Mouse (Mus musculus) ES-E14 (cell line): Measurements from ENCODE around the gene Nuak1.

Experiments used
- CHD2 ChIP-seq: IDR thresholded peaks from 2 replicates; pipeline ENCODE4 v1.6.1; 2014; ENCODE audit warnings: mild to moderate bottlenecking, low read depth, low read length, inconsistent platforms
- HCFC1 ChIP-seq: IDR thresholded peaks from 2 replicates; pipeline ENCODE4 v1.6.1; 2012; ENCODE audit warnings: low read length, inconsistent platforms, borderline replicate concordance; ENCODE audit not compliant: insufficient read depth
- MAFK ChIP-seq: IDR thresholded peaks from 2 replicates; pipeline ENCODE4 v1.6.1; 2014; ENCODE audit warnings: mild to moderate bottlenecking, low read depth, low read length, inconsistent platforms; ENCODE audit not compliant: insufficient read depth
- ZC3H11A ChIP-seq: IDR thresholded peaks from 2 replicates; pipeline ENCODE4 v1.6.1; 2012; ENCODE audit warnings: low read depth, mild to moderate bottlenecking, inconsistent platforms, low read length, borderline replicate concordance
- ZNF384 ChIP-seq: IDR thresholded peaks from 2 replicates; pipeline ENCODE4 v1.6.1; 2012; ENCODE audit warnings: low read depth, low read length, inconsistent platforms

- no peak for TF ChIP-seq MAFK
- no peak for TF ChIP-seq ZNF384
- TF ChIP-seq CHD2: no peak
- no peak for TF ChIP-seq ZC3H11A
- no peak for TF ChIP-seq HCFC1
These were observed 36.7 kb upstream of the Nuak1 start for GRCm38 (mm10) chr10:84477045-84477612.
